Comparison of ENCODE assay signal across 8 mouse cellular contexts in genomic region chr8:3220502-3220901, GRCm38 (mm10). TPM values are rescaled to one million over a fixed set of nuclear protein-coding genes. Genes with fewer than 3 reads are reported as not detected.
DNase-seq lines count a peak whose midpoint lies in the region; ATAC-seq and TF ChIP-seq lines count a peak whose summit lies in the region.

No protein-coding gene starts in this region.

- H3K9ac ChIP-seq in stomach, postnatal 0 days (ENCODE audit: low read length), result peak overlapping the region; percentile 14; the same call in 1 of the 2 replicates

- peaks cover 34% of the 10 kb centered on the region for H3K4me1 ChIP-seq in forebrain, embryonic 10.5 days
- no peaks in the 10 kb centered on the region; the same call in 1 of the 2 replicates for H3K4me1 ChIP-seq in stomach, postnatal 0 days (replicated peaks; ENCODE audit: control insufficient read depth, insufficient read depth)

- H3K36me3 ChIP-seq in forebrain, embryonic 10.5 days (replicated peaks), result no peaks in the 10 kb centered on the region
- no peaks in the 10 kb centered on the region for H3K36me3 ChIP-seq in stomach, postnatal 0 days (ENCODE audit: control insufficient read depth, insufficient read depth, low read length)

- TF ChIP-seq EP300 in stomach, postnatal 0 days (optimal IDR thresholded peaks at IDR 0.05), result no peak

- H3K9me3 ChIP-seq in forebrain, embryonic 10.5 days, result no peaks in the 10 kb centered on the region
- no peaks in the 10 kb centered on the region for H3K9me3 ChIP-seq in stomach, postnatal 0 days (ENCODE audit: control insufficient read depth, low read length)

- H3K4me3 ChIP-seq in forebrain, embryonic 10.5 days, result peak overlapping the region; percentile 62
- H3K4me3 ChIP-seq in stomach, postnatal 0 days (ENCODE audit: low read depth, low read length), result peak overlapping the region; percentile 57

- peak; percentile 1; the same call in 1 of the 2 replicates for ATAC-seq in stomach, postnatal 0 days (ENCODE audit: low FRiP score, low TSS enrichment)

- peak overlapping the region; percentile 83 for H3K4me2 ChIP-seq in stomach, postnatal 0 days (replicated peaks; ENCODE audit: low read depth)

- peak; percentile 48 for DNase-seq in cerebellum, adult 11-12 months
- DNase-seq in cerebellum, postnatal 36 days, result no peak
- peak; percentile 75 for DNase-seq in MN1 (ENCODE audit: low spot score)
- DNase-seq in forebrain, embryonic 10.5 days (ENCODE audit: extremely low spot score, low spot score), result no peak
- DNase-seq in kidney, adult 9 months, result peak; percentile 63
- DNase-seq in lung, postnatal 14 days, result peak; percentile 46
- no peak for DNase-seq in stomach, postnatal 0 days (ENCODE audit: low spot score)
- DNase-seq in natural killer cell, adult 2 months (ENCODE audit: low spot score in 2 of 2), result no peak

- peak overlapping the region; percentile 89 for H3K27ac ChIP-seq in forebrain, embryonic 10.5 days
- peak overlapping the region; percentile 90 for H3K27ac ChIP-seq in stomach, postnatal 0 days (replicated peaks)

- WGBS in forebrain, embryonic 10.5 days, result 5% methylated on average over 9 of the region's 9 CpGs
- WGBS in stomach, postnatal 0 days, result 1% methylated on average over 9 of the region's 9 CpGs

- no peaks in the 10 kb centered on the region for H3K27me3 ChIP-seq in forebrain, embryonic 10.5 days (ENCODE audit: poor library complexity, severe bottlenecking)
- H3K27me3 ChIP-seq in stomach, postnatal 0 days (ENCODE audit: control insufficient read depth, insufficient read depth, low read length), result no peaks in the 10 kb centered on the region

- TF ChIP-seq CTCF in stomach, postnatal 0 days (IDR thresholded peaks at IDR 0.05; ENCODE audit: low read depth), result no peak

RNA-seq across cellular contexts. Expression of gene Insr, which starts 58.9 kb away (rescaled TPM):
- 23.2 and 26.4 TPM in 2 replicates for polyA plus RNA-seq in forebrain, embryonic 10.5 days (2016; fragmentation: Nextera tagmentation; extraction: Ambion mirVana)
- polyA plus RNA-seq in stomach, postnatal 0 days (2015; fragmentation: Nextera tagmentation; extraction: Ambion mirVana), result 20.9 and 24.2 TPM in 2 replicates

Comparison
In these comparisons a context has a peak if more than half of its experiments do, and no peak if none do; other contexts are left out.
1. DNase-seq: peak in cerebellum, adult 11-12 months (single experiment), MN1 (single experiment), kidney, adult 9 months (single experiment) and lung, postnatal 14 days (single experiment); none in cerebellum, postnatal 36 days (0 of 2), forebrain, embryonic 10.5 days (single experiment), stomach, postnatal 0 days (single experiment) and natural killer cell, adult 2 months (0 of 2).